Mouse (Mus musculus) cerebellum, postnatal 10 days (tissue): Measurements from ENCODE around the gene Gpm6b.

ENCODE experiments used
- DNase-seq, 2 experiments: peaks; one replicate each; pipeline ENCODE4 v3.0.0; 2021; ENCODE audit warnings: mixed read lengths in 2 of 2

Gene Gpm6b

DNA sequence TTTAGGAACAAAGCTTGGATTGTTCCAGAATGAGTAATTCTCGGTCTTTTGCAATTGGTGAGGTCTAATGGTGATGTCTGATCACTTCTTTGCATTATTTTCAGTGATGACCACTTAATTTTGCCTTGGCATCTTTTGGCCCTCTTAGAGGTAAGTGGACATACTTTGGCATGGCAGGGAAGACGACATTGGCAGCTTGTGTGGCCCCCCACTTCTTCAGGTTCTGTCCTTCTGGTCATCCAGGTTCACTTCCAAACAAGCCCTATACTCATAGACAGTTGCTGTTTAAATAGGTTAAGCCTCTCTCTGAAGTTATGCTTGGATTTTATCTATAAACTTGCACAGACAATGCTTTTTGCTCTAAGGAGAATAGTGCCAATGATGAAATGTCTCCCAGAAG is 120.2 kb downstream of the Gpm6b start:
- peak; percentile 33 to 49 for DNase-seq

DNA sequence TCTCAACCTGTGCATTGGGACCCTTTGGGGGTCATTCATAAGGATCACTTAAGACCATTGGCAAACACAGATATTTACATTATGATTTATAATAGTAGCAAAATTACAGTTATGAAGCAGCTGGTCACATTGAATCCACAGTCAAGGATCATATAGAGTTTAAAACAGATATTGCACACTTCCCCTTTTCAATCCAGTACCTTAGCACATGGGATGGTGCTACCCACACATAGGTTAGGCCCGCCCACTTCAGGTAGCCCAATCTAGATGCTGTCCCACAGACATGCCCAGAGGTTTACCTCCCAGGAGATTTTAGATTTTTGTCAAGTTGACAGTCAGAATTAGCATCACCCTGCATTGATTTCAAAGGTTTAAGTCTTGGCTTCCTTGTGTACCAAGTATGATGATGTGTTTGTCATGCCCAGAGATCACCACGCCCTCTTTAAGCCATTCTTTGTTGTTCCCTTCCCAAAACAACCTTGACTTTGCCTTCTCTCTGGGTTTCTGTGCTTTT is 121.3 kb downstream of the Gpm6b start:
- DNase-seq, result no peak

DNA sequence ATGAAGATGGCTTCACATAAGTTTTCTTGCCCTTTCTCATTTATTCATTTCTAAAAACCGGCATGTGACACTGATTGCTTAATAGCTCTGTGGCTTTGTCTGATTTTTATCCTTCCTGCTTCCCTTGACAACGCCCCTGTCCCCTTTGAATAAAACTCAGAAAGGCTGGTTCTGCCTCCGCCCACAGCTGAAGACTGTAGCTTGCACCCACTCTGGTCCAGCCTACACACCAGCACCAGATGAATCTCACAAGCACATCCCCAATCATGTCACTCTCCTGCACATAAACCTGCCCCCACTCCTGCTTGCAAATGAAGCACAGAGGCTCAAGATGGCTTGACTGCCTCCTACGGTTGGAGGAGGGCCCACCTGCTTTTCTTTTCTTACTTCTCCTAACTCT is 121.7 kb downstream of the Gpm6b start:
- no peak for DNase-seq

DNA sequence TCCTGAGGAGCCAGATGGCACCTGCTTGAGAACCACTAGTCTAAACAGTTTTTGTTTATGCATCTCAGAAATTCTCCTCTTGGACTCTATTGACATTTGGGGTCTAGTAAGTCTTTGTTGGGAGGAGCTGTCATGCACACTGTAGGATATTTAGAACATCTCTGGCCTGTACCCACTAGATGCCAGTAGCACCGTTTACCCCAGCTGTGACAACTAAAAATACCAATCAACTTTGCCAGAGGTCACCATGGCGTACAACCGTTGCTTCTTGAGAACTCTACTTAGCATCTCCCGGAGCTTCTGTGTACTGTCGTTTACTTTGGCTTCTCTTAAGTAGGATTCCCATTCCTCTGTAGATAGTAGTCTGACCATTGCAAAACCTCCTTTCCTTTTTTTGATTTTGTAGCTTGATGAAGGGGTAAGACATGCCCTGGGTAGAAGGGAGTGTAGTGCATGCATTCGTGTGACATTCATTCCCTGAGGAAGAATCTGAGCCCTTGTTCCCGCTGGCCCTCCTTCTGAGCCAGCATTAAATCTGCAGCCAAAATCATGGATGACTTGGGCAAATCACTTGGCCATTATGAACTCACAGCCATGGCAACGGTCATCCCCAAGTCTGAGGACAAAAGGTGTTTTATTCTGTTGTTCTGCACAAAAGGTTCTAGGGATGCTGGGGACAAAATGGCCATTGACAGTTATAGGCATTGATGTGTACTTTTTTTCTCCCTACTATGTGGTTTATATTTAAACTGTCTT is 126.9 kb downstream of the Gpm6b start:
- no peak for DNase-seq

DNA sequence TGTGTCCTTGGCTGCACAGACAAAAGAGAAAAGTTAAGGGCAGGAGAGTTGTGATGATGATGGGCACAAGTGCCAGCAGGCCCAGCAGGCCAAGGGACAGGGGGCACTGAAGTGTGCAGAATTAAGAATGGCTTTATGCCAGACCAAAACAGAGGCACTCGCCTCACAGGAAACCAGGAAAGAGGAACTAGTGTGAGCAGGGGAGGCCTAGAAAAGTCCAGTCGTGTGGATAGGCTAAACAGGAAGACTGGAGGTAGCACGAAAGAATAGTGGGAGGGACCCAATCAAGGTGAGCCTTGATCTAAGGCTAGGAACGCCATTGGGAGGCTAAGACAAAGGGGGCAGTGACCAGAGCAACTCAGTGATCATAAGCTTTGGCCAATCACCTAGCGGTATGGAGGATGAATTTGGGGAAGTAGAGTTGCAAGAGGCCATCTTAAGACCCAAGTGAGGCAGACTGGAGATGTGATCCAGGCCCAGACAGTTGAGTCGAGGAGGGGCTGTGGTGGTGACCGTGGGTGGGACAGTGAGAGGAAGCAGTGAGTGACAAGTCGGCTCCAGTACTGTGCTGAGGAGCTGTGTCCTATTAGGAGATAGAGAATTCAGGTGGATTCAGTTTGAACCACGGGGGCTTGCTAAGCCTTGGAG is 138.1 kb downstream of the Gpm6b start:
- peak; percentile 30 to 54 for DNase-seq

DNA sequence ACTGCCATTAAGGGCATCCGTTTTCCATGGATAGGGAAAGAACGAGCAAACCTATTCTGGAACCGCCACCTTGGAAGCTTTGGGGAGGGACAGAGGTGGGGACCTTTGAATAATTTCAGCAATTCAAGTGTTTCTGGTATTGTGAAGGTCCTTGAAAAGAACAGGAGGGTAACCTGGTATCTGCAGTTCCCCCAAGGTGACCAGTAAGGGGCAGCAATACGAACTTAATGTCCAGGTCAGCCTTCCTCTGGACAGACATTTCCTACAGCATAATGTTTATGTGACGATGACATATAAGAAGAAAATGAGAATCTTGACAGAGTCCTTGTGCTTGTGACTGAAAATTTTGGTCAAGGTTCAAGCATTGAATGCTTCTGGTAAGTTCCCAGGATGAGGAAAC is 139.9 kb downstream of the Gpm6b start:
- peak in 1 of 2 experiments; percentile 20 for DNase-seq

DNA sequence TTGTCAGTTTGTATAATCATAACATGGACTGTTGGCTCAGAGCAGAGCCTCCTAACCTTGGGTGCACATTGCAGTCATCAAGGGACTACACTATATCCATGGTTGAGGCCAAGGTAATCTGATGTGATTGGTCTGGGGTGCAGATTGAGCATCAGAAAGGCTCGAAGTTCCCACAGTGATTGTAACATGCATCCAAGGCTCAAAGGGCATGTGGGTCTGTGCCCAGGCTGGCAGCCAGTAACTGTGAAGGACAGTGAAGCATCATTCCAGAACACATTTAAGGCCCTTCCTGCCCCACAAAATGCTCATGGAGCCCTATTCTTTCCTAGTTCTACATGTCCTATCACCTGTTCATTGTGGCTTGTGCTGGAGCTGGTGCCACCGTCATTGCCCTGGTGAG is 144.9 kb downstream of the Gpm6b start:
- peak in 1 of 2 experiments; percentile 24 for DNase-seq

DNA sequence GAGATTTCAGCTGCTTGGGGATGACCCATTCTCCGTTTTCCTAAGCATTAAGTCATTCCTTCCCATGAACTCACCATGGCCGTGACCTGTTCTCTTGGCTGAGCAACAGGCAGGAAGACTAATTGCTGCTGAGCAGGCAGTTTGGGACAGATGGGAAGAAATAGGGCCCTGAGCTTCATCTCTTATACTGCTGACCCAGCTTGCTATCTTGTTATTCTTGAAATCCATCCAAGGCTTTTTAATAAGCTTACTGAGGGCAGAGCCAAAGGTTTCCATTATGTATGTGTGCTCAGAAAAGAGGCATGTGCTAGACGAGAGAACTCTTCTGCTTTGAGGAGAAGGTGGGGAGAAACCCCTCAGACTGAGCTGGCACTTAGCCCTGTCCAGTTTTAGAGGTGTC is 146.2 kb downstream of the Gpm6b start:
- no peak for DNase-seq

DNA sequence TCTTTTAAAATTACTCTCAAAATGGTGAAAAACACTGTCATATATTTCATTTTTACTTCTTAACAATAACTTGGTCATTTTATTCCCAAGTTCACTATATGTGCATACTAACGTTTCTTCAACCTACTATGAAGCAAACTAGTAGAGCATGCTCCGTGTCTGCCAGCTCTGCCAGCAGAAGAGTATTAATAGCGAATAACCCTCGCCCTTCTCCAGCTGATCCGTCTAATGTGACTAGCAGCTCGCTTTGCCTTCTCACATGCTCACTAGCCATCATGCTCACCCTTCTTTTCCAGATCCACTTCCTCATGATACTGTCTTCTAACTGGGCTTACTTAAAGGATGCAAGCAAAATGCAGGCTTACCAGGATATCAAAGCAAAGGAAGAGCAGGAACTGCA is 147.9 kb downstream of the Gpm6b start:
- no peak for DNase-seq

DNA sequence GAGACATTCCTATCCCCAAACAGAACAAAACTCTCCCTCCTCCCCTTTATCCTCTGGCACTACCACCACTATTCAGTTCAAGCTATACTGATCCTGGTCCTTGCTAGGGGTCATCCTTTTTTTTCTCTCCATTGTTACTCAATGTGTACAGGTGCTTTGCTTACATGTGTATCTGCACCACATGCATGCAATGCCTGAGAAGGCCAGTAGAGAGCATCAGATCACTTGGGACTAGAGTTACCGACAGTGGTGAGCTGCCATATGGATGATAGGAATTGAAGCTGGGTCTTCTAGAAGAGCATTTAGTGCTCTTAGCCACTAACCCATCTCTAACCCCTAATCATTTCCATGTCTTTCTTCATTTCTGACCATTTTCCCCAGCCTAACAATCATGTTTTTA is 155.0 kb downstream of the Gpm6b start:
- DNase-seq, result peak in 1 of 2 experiments; percentile 11

DNA sequence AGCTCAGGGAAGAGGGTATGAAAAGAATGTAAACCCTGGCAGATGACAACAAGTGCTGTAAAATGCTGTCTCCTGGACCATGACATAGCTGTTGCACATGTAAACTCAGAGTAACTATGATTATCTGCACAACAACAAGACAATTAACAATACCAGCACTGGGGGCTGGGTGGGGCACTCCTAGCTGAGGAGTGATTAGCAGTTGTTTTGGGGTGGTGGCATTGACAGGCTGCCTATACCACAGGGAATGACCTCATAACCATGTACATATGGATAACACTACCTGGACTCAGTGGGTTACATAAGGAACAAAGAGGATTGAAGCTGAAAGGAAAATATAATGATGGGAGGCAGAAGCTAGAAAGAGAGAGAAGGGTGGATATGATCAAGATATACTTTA is 169.2 kb downstream of the Gpm6b start:
- DNase-seq, result no peak

DNA sequence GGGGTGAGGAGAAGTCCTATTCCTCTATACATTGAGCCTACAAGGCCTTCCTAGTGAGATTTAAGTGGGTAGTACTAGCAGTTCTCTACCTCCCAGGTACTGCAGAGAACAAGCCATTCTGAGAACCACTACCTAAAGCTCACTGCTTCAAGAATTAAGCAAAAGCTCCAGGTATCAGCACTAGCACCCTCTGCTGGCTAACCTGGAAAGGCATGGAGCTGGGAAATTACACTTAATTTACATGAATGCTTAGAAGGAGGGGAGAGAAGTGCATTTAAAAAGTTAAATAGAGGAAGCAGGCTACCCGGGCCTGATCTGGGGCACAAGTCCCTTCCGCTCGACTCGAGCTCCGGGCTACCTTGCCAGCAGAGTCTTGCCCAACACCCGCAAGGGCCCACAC is 177.5 kb downstream of the Gpm6b start:
- DNase-seq, result peak; percentile 59 to 64

DNA sequence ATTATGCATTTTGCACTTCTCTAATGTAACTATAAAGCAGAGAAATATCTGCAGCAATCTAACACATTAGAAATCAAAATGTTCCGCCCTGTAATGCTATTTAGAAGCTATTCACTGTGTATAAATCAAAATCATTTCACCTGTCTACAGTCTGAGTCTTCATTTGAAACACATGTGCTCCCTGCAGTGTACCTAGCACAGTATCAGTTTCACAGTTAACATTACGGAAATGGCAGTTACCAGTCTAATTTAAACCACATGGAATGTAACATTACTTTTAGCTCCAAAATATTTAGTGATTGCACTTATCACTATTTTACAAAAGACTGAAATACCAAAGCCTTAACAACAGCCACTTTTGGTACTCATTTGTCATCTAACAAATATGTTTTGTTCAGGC is 196.1 kb downstream of the Gpm6b start:
- DNase-seq, result no peak
